Mouse (Mus musculus): ENCODE data around the gene Ppp1r37. TPM values are rescaled to one million over a fixed set of nuclear protein-coding genes. Genes with fewer than 3 reads are reported as not detected.

The Ppp1r37 gene
- polyA plus RNA-seq, 1 experiment, result 35.9 TPM

- Histone ChIP-seq H3K4me3 (ENCODE audit: insufficient read depth, low read depth, low read length) (0 out of 2 replicates have a peak overlapping the region, but pooled peaks have one; percentile 8), H3K27ac (replicated peaks; ENCODE audit: low read depth, low read length) (no peak overlapping the region), H3K4me1 (ENCODE audit: control insufficient read depth, insufficient read depth, insufficient read length, low read length) (peaks cover 46% of the 10 kb centered on the region)
These were observed 3.9 kb downstream of the Ppp1r37 start for GRCm38 (mm10) chr7:19558965-19559364.

DNA sequence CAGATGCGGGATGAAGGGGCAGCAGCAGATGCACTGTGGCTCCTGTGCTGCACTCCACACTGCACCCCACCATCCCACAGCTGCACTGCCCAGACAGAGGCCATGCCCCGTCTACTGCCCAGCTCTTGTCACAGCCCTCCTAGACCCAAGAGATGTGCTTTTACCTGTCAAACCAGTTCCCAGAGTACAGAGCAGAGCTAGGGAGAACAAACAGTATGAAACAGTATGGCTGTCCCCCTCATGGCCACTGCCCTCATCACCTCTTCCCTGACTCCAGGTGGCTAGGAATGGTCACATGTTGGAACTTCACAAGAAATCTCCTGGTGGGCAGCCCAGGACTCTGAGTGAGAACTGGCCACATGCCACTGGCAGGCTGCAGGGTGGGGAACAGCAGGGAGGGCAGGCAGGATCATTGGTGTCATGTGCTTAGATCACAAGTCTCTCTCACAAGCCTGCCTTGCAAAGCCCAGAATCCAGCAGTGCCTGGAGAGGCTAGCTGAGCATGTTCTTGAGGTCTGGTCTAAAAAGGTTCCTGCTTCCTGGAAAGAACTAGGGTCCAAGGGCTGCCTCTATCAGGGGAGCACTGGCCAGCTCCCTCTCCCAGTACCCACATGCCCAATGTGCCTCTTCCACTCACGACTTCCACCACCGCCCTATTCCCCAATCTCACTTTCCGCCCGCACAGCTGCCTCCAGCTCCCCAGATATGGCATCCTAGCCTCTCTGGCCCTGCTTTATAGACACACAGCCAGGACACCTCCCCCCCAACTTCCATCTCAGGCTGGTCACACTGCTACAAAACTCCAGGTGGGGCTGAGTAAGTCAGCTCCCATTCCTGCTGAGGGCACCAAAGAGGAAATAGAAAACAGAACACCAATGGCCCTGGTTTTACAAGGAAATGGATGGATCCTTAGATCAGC lies 4.6 kb downstream of the Ppp1r37 start:
- H3K4me1 ChIP-seq (ENCODE audit: control insufficient read depth, insufficient read depth, insufficient read length, low read length), result peaks cover 52% of the 10 kb centered on the region
- no peak overlapping the region for H3K27ac ChIP-seq (replicated peaks; ENCODE audit: low read depth, low read length)
- no peak overlapping the region for H3K4me3 ChIP-seq (ENCODE audit: insufficient read depth, low read depth, low read length)

- H3K27ac ChIP-seq (replicated peaks; ENCODE audit: low read depth, low read length), result no peak overlapping the region
- H3K4me1 ChIP-seq (ENCODE audit: control insufficient read depth, insufficient read depth, insufficient read length, low read length), result peaks cover 58% of the 10 kb centered on the region
- H3K4me3 ChIP-seq (ENCODE audit: insufficient read depth, low read depth, low read length), result no peak overlapping the region
These were observed 5.8 kb downstream of the Ppp1r37 start for GRCm38 (mm10) chr7:19557086-19557485.

DNA sequence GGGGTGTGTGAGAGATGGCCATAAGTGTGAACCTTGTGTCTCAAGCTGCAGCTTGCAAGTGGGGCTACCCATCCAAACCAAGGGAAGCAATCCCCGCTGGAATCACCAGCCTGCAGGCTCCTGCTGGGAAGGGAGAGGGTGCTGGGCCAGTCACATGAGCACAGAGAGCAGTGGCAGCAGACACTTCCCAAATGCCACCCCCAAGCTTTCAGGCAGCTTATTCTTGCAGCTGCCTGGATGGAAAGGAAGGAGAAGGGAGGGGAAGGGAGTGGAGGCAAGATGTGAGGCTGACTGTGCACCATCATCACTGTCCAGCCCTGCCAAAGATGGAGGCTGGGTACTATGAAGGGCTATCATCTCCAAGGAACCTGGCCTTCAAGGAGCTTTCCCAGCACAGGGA lies 8.7 kb downstream of the Ppp1r37 start:
- Histone ChIP-seq H3K27ac (replicated peaks; ENCODE audit: low read depth, low read length) (no peak overlapping the region), H3K4me1 (ENCODE audit: control insufficient read depth, insufficient read depth, insufficient read length, low read length) (peaks cover 48% of the 10 kb centered on the region), H3K4me3 (ENCODE audit: insufficient read depth, low read depth, low read length) (no peak overlapping the region)

DNA sequence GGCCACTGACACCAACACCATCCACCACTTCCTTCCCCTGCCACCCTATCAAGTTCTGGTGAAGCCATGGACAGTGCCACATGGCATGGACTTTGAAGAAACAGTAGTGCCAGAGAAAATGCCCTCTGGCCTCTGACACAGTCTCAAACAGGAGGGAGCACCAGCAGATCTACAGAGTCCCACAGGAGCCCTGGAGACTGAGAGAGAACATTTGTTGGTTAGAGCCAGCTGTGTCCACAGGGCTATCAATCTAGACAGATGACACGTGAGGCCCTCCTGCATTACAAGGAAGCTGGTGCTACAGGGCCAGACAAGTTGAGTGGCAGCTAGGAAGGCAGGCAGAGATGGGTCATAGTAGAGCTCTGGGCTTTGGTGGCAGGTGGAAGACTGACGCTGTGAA lies 10.4 kb downstream of the Ppp1r37 start:
- H3K4me3 ChIP-seq (ENCODE audit: insufficient read depth, low read depth, low read length), result no peak overlapping the region
- H3K4me1 ChIP-seq (ENCODE audit: control insufficient read depth, insufficient read depth, insufficient read length, low read length), result peaks cover 40% of the 10 kb centered on the region
- no peak overlapping the region for H3K27ac ChIP-seq (replicated peaks; ENCODE audit: low read depth, low read length)

DNA sequence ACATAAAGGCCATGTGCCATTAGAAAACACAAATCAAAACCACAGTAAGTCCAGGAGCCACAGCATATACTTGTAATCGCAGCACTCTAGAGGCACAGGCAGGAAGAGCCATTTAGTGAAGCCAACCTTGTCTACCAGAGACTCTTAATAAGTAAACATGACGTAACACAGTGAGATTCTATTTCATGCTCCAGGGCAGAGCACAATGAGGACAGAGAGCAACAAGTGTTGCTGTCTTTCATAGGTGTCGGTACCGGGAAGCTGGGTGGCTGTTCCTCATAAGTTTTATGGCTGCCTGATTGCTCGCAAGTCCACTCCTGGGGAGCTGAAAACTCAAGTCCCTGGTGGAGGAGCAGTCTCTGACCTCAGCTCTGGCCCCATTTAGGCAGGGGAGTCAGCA lies 11.2 kb downstream of the Ppp1r37 start:
- no peak overlapping the region for H3K27ac ChIP-seq (replicated peaks; ENCODE audit: low read depth, low read length)
- H3K4me3 ChIP-seq (ENCODE audit: insufficient read depth, low read depth, low read length), result no peak overlapping the region
- H3K4me1 ChIP-seq (ENCODE audit: control insufficient read depth, insufficient read depth, insufficient read length, low read length), result peaks cover 40% of the 10 kb centered on the region

GRCm38 (mm10) chr7:19549394-19549793 lies 13.5 kb downstream of the Ppp1r37 start:
- no peak overlapping the region for H3K27ac ChIP-seq (replicated peaks; ENCODE audit: low read depth, low read length)
- no peak overlapping the region for H3K4me3 ChIP-seq (ENCODE audit: insufficient read depth, low read depth, low read length)

DNA sequence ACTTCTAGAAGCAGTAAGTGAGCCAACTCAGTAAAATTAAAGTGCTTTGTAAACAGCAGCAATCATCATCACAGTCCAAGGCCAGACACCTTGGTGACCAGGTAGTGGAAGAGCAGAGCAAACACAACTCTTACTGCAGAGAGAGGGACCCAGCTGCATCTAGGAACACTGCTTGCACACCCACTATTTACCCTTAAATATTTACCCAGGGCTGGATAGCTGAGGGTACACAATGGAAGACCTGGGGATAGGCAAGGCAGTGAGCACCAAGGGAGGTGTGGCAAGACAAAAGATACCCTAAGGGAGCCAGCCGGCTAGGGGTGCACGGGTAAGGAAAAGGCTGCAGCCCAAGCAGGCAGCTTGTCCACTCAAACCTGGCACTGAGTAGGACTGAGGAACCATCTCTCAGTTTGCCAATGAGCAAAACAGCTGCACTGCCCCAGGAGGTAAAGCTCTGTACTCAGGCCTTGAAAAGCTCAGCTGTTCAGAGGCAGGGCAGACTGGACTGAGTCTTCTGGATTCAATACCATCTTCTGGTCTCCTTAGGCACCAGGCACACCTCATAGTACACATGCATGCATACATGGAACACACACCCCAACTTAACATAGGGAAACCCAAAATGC lies 15.4 kb downstream of the Ppp1r37 start:
- Histone ChIP-seq H3K4me3 (ENCODE audit: insufficient read depth, low read depth, low read length) (no peak overlapping the region), H3K4me1 (ENCODE audit: control insufficient read depth, insufficient read depth, insufficient read length, low read length) (peaks cover 22% of the 10 kb centered on the region), H3K27ac (replicated peaks; ENCODE audit: low read depth, low read length) (no peak overlapping the region)

More at GRCm38 (mm10) chr7:19549394-19549793, 13.5 kb downstream of the Ppp1r37 start:
- H3K4me1 ChIP-seq (ENCODE audit: control insufficient read depth, insufficient read depth, insufficient read length, low read length), result peaks cover 32% of the 10 kb centered on the region

DNA sequence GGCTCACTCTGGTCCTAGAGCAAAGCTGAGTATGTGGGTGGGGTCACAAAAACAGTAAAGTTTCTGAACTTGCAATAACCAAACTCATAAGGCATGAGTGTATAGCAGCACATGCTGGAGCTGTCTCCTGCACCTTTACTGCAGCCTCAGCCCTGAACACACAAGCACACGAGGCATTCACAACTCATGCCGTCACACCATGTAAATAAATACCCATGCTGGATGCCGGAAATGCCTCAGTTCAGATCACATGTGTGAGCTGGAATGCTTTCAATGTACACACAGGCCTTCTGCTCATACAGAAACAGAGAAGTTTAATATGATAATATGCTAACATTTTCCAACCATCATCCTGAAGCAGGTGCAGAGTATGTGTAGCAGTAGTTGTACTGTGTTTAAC lies 16.9 kb downstream of the Ppp1r37 start:
- no peak overlapping the region for H3K4me3 ChIP-seq (ENCODE audit: insufficient read depth, low read depth, low read length)
- H3K4me1 ChIP-seq (ENCODE audit: control insufficient read depth, insufficient read depth, insufficient read length, low read length), result peaks cover 31% of the 10 kb centered on the region
- H3K27ac ChIP-seq (replicated peaks; ENCODE audit: low read depth, low read length), result no peak overlapping the region

DNA sequence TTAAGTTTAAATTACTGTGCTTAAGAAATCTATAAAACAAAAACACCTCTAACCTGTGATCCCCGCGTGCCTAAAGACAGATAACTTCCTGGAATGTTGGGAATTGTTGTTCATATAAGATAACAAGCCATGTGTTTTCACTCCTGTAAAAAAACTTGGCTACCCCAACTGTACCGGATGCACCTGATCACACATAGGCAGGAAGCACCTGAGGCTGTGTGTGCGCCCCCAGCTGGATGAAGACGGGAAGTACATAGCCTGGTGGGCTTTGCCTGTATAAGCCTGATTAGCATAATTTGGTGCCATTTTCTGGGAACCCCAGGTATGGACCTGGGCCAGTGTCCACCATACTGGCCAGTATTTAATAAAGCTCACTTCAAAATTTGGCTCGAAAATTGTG lies 19.3 kb downstream of the Ppp1r37 start:
- H3K4me1 ChIP-seq (ENCODE audit: control insufficient read depth, insufficient read depth, insufficient read length, low read length), result peaks cover 33% of the 10 kb centered on the region
- H3K4me3 ChIP-seq (ENCODE audit: insufficient read depth, low read depth, low read length), result no peak overlapping the region
- H3K27ac ChIP-seq (replicated peaks; ENCODE audit: low read depth, low read length), result no peak overlapping the region

DNA sequence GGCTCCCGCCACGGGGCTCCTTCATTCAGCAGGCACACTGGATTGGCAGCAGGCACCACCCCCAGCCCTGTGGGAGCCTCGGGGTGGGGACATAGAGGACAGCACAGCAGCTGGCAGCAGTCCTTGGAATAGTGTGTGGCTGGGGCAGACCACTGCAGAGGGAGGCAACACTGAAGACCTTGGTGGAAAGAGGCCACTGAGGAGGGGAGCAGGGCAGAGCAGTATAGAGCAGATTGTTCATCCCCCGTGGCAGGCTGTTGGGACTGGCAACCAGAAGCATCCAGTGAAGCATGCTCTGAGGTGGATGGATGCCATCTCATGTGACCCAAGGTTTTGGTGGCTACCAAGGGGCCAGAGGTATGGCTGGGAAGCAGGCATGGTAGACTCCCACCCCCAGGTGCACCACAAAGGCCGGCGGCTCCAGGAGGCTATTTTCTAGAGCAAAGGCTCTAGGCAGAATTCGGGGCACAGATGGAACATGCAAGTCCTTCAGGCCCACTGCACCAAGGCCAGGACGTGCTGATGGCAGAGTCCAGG lies 20.7 kb downstream of the Ppp1r37 start:
- Histone ChIP-seq H3K27ac (replicated peaks; ENCODE audit: low read depth, low read length) (no peak overlapping the region), H3K4me3 (ENCODE audit: insufficient read depth, low read depth, low read length) (no peak overlapping the region), H3K4me1 (ENCODE audit: control insufficient read depth, insufficient read depth, insufficient read length, low read length) (peaks cover 28% of the 10 kb centered on the region)

- H3K27ac ChIP-seq (replicated peaks; ENCODE audit: low read depth, low read length), result no peak overlapping the region
These were observed 21.2 kb downstream of the Ppp1r37 start for GRCm38 (mm10) chr7:19541681-19542154.

GRCm38 (mm10) chr7:19540771-19541566 lies 21.9 kb downstream of the Ppp1r37 start:
- Histone ChIP-seq H3K4me1 (ENCODE audit: control insufficient read depth, insufficient read depth, insufficient read length, low read length) (peaks cover 22% of the 10 kb centered on the region), H3K27ac (replicated peaks; ENCODE audit: low read depth, low read length) (no peak overlapping the region), H3K4me3 (ENCODE audit: insufficient read depth, low read depth, low read length) (no peak overlapping the region)

More at GRCm38 (mm10) chr7:19541681-19542154, 21.2 kb downstream of the Ppp1r37 start:
- H3K4me1 ChIP-seq (ENCODE audit: control insufficient read depth, insufficient read depth, insufficient read length, low read length), result peaks cover 25% of the 10 kb centered on the region
- H3K4me3 ChIP-seq (ENCODE audit: insufficient read depth, low read depth, low read length), result no peak overlapping the region

GRCm38 (mm10) chr7:19534676-19535075 lies 28.2 kb downstream of the Ppp1r37 start:
- Histone ChIP-seq H3K4me3 (ENCODE audit: insufficient read depth, low read depth, low read length) (no peak overlapping the region), H3K4me1 (ENCODE audit: control insufficient read depth, insufficient read depth, insufficient read length, low read length) (no peaks in the 10 kb centered on the region), H3K27ac (replicated peaks; ENCODE audit: low read depth, low read length) (no peak overlapping the region)

DNA sequence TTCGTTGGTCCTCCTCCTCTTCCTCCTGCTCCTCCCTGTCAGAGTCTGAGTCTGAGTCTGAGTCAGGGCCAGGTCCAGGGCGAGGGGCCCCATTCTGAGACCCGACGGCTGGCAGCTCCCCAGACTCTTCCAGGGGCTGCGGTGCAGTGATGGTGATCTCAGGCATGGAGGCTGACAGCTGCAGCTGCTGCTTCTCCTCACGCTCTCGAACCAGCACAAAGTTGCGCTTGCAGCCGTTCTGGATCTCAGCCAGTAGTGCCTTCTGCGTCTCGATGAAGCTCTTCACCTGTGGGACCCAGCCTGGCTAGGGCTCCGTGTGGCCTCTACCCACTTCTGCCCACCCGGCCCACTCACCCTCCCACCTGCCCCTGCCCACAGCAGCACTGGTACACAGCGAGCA lies 30.6 kb downstream of the Ppp1r37 start:
- no peak overlapping the region for H3K4me3 ChIP-seq (ENCODE audit: insufficient read depth, low read depth, low read length)
- no peaks in the 10 kb centered on the region for H3K4me1 ChIP-seq (ENCODE audit: control insufficient read depth, insufficient read depth, insufficient read length, low read length)
- no peak overlapping the region for H3K27ac ChIP-seq (replicated peaks; ENCODE audit: low read depth, low read length)

Data from brown adipose tissue, adult 24 weeks (tissue).